Mouse (Mus musculus): ENCODE measurements around the gene Cfap52. TPM values are rescaled to one million over a fixed set of nuclear protein-coding genes. Genes with fewer than 3 reads are reported as not detected.
A peak's percentile ranks its signal among the peaks of the same experiment; 100 is the strongest.

Gene Cfap52
- polyA plus RNA-seq (2012; rRNA removed) = 2.3 and 3.2 TPM in 2 replicates

DNA sequence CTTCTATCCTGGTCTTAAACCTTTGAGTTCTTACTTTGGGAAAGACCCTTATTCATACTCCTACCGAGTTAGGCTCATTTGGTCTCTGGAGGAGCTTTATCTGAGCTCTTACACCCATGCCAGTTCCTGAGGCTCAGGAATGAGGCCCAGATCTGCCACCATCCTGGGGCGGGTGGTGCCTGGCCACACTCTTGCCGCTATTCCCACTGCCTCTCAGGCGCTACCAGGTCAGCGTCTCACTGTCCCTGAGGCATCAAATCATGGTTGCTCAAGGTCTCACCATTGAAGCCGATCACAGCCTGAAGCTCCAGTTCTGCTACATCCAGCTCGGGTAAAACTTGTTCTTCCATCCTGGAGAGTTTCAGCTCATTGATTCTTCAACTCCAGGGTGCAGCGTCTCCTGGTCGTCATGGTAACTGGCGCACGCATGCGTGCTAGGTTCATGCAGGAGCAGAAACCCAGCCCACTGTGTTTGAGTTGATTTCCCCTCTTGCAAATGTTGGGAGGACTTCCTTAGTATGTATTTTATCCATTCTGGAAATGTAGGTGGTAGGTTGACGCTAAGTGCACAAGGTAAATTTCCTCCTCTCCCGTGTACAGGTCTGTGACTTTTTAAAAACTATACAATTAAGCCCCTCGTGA, at the start of gene Cfap52:
Gene Cfap52 (minus strand): TSS at position 410 of the 642 bp plus-strand sequence.
- no peak for TF ChIP-seq CTCF (IDR thresholded peaks at IDR 0.05; ENCODE audit: borderline replicate concordance, extremely low read depth, insufficient read depth, insufficient read length)
- no peak for TF ChIP-seq POLR2A (IDR thresholded peaks at IDR 0.05; ENCODE audit: borderline replicate concordance, extremely low read depth, insufficient read depth, insufficient read length, poor library complexity, severe bottlenecking)
- peak; percentile 92 for DNase-seq (ENCODE audit: low read depth)

DNA sequence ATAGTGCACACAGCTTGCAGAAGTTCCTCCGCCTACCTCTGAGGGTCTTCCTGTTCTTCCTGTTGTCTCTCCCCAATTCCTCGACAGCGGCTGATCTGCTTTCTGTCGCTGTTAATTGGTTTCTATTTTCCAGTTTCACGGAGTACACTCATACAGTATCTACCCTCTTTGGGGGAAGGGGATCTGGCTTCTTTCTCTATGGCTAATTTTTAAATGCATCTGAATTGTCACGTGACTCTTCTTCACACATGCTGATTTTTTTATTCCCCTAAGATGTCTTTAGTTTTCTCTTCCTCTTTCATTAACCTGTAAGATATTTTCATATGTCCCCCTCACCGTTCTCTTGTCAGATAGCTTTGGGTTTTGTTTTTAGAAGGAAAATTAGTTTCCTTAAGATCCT, 46.8 kb upstream of the Cfap52 start:
- DNase-seq (ENCODE audit: low read depth) = no peak
- TF ChIP-seq POLR2A (IDR thresholded peaks at IDR 0.05; ENCODE audit: borderline replicate concordance, extremely low read depth, insufficient read depth, insufficient read length, poor library complexity, severe bottlenecking) = no peak
- no peak for TF ChIP-seq CTCF (IDR thresholded peaks at IDR 0.05; ENCODE audit: borderline replicate concordance, extremely low read depth, insufficient read depth, insufficient read length)

DNA sequence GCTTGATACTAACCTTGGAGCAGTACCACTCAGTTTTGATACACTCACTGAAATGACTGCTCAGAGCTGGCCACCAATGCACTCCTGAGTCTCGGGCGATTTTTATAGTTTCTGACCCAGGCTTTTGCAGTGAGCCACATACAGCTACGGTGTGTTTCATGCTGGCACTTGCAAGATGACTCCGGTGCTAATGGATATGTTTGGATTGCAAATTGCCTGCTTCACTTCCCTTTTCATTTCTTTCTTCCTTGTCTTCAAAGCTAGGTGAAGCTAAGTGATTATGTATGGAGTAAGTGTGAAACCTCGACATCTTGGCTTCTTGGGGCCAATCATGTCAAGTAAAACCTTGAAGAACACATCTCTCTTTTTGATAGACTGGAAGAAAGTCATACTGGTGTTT, 43.9 kb upstream of the Cfap52 start:
- TF ChIP-seq CTCF (IDR thresholded peaks at IDR 0.05; ENCODE audit: borderline replicate concordance, extremely low read depth, insufficient read depth, insufficient read length) = no peak
- TF ChIP-seq POLR2A (IDR thresholded peaks at IDR 0.05; ENCODE audit: borderline replicate concordance, extremely low read depth, insufficient read depth, insufficient read length, poor library complexity, severe bottlenecking) = no peak
- DNase-seq (ENCODE audit: low read depth) = no peak

DNA sequence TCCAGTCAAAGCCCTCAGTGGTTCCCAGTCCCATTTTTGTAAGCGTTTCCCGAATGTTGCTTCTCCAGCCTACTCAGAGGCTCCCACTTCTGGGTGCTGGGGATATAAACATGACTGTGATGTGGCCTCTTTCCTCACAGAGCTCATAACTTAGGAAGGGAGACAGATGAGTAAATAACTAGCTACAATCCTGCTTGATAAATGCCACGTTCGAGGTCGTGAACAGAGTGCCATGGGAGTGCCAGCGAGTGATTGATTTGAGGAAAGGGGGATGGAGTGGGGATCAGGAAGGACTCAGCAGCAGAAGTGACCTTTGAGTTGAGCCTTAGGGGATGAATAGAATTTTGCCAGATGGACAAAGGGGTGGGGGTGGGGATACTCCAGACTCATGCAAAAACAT, 42.2 kb upstream of the Cfap52 start:
- no peak for DNase-seq (ENCODE audit: low read depth)
- TF ChIP-seq POLR2A (IDR thresholded peaks at IDR 0.05; ENCODE audit: borderline replicate concordance, extremely low read depth, insufficient read depth, insufficient read length, poor library complexity, severe bottlenecking) (no peak), CTCF (IDR thresholded peaks at IDR 0.05; ENCODE audit: borderline replicate concordance, extremely low read depth, insufficient read depth, insufficient read length) (no peak)

DNA sequence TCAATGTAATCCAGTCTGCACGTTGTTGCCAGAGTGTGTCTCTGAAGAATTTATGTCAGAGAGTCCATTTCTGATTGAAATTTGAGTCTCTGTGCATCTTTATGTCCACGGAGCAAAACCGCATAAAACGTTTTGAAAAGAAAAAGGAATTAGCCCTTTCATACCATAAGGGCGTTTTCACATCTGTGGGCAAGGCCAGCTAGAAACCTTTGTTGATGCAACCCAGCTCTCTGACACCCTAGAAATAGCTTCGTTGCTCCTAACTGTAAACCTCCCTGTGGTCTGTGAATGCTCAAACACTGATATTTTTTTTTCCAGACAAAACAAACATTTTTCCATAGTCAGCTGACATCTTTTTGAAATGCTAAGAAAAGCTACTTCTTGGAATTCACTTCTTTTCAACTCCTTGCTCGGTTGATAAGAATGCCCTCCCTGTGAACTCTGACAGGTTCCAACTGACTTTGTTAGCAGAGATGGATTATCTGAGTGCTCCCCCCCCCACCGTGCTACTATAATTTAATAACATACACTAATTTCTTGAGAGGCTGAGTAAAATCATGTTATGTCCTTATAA, 40.9 kb upstream of the Cfap52 start:
- no peak for TF ChIP-seq POLR2A (IDR thresholded peaks at IDR 0.05; ENCODE audit: borderline replicate concordance, extremely low read depth, insufficient read depth, insufficient read length, poor library complexity, severe bottlenecking)
- no peak for DNase-seq (ENCODE audit: low read depth)

DNA sequence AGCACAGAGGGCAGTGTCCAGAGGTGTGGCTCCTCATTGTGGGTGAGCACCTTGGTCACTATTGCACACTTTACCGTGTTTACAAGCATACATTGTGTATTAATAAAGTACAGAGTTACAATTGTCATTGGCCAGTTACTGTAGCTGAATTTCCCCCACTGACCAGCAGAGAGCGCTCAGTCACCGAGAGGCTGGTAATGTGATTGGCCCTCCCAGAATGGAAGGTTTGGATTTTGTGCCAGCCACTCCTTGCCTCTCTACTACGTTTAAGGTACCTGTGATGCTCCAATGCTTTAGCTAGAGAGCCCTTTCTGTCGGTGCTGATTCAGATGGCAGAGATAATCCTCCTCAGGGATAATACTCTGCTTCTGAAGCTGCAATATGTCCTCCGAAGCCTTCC, 38.7 kb upstream of the Cfap52 start:
- TF ChIP-seq POLR2A (IDR thresholded peaks at IDR 0.05; ENCODE audit: borderline replicate concordance, extremely low read depth, insufficient read depth, insufficient read length, poor library complexity, severe bottlenecking) (no peak), CTCF (IDR thresholded peaks at IDR 0.05; ENCODE audit: borderline replicate concordance, extremely low read depth, insufficient read depth, insufficient read length) (peak; percentile 89)
- peak; percentile 74 for DNase-seq (ENCODE audit: low read depth)

DNA sequence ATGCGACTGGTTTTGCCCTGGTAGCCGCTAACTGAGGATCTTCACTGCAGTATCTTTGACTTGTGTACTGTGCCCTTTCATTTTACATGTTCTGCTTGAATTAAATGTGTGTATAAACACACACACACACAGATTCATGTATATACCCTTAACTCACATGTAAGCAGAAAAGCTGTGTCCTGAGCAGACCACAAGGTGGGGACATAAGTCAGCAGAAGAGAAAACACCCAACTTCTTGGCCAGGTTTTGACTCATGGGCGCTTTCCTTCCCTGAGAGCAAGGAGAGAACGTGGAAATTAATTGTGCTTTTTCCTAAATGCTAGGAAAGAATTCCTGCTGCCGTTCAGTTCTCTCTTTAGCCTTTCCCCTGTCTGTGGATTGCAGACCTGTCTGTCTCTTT, 34.2 kb upstream of the Cfap52 start:
- TF ChIP-seq CTCF (IDR thresholded peaks at IDR 0.05; ENCODE audit: borderline replicate concordance, extremely low read depth, insufficient read depth, insufficient read length) (peak; percentile 48; the same call in 1 of the 2 replicates), POLR2A (IDR thresholded peaks at IDR 0.05; ENCODE audit: borderline replicate concordance, extremely low read depth, insufficient read depth, insufficient read length, poor library complexity, severe bottlenecking) (no peak)
- DNase-seq (ENCODE audit: low read depth) = peak; percentile 59

DNA sequence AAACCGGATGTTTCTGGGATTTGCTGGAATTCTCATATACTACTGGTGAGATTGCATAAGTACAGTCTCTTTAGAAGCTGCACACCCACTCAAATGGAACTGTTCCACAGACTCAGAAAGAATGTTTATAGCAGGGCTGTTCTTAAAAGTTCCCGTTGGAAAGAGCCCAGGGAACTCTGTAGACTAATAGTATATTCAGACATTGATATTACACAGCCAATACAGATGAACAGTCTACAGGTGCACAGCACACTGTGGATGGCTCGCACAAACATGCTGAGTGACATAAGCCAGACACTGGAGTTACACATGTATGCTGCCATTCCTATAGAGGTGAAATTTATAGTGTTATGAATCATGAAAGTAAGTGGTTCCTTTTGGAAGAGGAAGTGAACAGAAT, 33.5 kb upstream of the Cfap52 start:
- no peak for DNase-seq (ENCODE audit: low read depth)
- TF ChIP-seq POLR2A (IDR thresholded peaks at IDR 0.05; ENCODE audit: borderline replicate concordance, extremely low read depth, insufficient read depth, insufficient read length, poor library complexity, severe bottlenecking) (no peak), CTCF (IDR thresholded peaks at IDR 0.05; ENCODE audit: borderline replicate concordance, extremely low read depth, insufficient read depth, insufficient read length) (no peak)

DNA sequence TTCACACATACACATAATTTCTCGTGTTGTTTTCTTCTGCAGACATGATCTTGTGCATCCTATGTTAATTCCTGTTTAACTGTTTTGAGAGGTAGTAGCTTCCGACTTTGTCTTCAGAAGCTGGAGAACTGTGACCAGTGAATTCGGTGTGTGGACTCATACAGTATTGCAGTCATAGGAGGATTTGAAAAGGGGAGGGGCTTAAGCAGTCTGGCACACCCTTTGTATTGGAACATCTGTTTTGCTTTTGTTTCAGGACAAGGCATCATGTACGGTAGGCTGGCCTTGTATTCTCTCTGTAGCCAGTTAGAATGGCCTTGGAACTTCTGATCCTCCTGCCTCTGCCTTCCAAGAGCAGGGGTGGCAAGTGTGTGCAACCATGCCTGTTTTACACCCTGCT, 30.5 kb upstream of the Cfap52 start:
- DNase-seq (ENCODE audit: low read depth) = no peak
- TF ChIP-seq POLR2A (IDR thresholded peaks at IDR 0.05; ENCODE audit: borderline replicate concordance, extremely low read depth, insufficient read depth, insufficient read length, poor library complexity, severe bottlenecking) = no peak
- TF ChIP-seq CTCF (IDR thresholded peaks at IDR 0.05; ENCODE audit: borderline replicate concordance, extremely low read depth, insufficient read depth, insufficient read length) = no peak

DNA sequence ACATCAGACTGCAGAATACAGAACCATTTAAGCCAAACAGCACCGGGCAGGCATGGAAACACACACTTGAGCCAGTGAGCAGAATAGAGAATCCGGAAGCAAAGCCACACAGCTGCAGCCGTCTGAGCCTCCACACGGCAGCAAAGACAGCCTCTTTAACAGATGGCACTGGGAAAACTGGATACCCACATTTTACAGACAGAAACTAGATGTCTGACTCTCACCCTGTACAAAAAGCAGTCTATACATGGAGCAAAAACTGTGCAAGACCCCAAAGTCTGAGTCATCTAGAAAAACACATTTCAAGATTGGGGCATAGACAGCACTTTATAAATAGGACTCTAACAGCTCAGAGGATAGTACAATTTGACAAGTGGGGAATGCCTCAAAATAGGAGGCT, 25.8 kb upstream of the Cfap52 start:
- DNase-seq (ENCODE audit: low read depth) = no peak
- TF ChIP-seq CTCF (IDR thresholded peaks at IDR 0.05; ENCODE audit: borderline replicate concordance, extremely low read depth, insufficient read depth, insufficient read length) (no peak), POLR2A (IDR thresholded peaks at IDR 0.05; ENCODE audit: borderline replicate concordance, extremely low read depth, insufficient read depth, insufficient read length, poor library complexity, severe bottlenecking) (no peak)

DNA sequence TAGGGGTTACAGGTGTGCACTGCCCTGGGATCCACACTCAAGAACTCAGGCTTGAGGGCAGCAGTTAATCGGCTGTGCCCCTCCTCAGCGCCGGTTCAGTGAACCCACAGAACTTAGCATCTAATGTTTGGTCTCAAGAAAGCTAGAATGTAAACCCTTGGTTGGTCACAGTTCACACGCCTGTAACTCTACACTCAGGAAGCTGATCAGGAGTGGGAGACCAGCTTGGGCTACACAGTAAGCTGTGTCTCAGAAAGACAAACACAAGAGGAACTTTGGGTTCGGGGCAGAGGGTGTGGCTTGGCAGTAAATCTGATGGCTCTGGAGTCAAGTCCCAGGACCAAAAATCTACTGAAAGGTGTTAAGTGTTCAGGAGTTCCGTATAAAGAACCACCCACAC, 18.1 kb upstream of the Cfap52 start:
- no peak for DNase-seq (ENCODE audit: low read depth)
- no peak for TF ChIP-seq POLR2A (IDR thresholded peaks at IDR 0.05; ENCODE audit: borderline replicate concordance, extremely low read depth, insufficient read depth, insufficient read length, poor library complexity, severe bottlenecking)
- TF ChIP-seq CTCF (IDR thresholded peaks at IDR 0.05; ENCODE audit: borderline replicate concordance, extremely low read depth, insufficient read depth, insufficient read length) = no peak

DNA sequence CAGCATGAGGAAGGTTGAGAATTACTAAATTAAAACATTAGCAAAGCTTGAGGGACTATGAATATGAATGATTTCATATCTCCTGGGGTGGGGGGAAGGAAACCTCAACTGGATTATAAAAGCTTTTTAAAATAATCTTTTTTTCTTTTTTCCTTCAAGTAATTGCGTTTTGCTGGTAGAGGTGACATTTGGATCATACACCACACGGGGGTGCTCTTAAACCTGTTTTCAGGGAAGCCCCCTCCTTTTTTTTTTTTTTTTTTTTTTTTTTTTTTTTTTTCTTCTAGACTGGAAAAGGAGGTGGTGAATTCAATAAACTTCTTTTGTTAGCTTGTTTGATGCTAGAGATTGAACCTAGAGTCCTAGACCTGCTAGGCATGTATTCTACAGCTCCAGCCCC, 9.8 kb upstream of the Cfap52 start:
- TF ChIP-seq POLR2A (IDR thresholded peaks at IDR 0.05; ENCODE audit: borderline replicate concordance, extremely low read depth, insufficient read depth, insufficient read length, poor library complexity, severe bottlenecking) (no peak), CTCF (IDR thresholded peaks at IDR 0.05; ENCODE audit: borderline replicate concordance, extremely low read depth, insufficient read depth, insufficient read length) (peak; percentile 40; the same call in 1 of the 2 replicates)
- DNase-seq (ENCODE audit: low read depth) = peak; percentile 76
